Mouse (Mus musculus): Measurements from ENCODE around the gene Slc34a1. TPM values are rescaled to one million over a fixed set of nuclear protein-coding genes. Genes with fewer than 3 reads are reported as not detected.
"Not testable (repeated sequence)": the region's sequence is repeated elsewhere in the genome, so short reads cannot be mapped to it uniquely, and the experiment has no call there.

Slc34a1 gene
- polyA plus RNA-seq, 1 experiment from 2014 or later, result 0.22 TPM

- Histone ChIP-seq H3K4me1 (peaks cover 16% of the 10 kb centered on the region; the same call in 1 of the 2 replicates), H3K9me3 (no peaks in the 10 kb centered on the region), H3K27ac (no peak overlapping the region), H3K9ac (0 out of 2 replicates have a peak overlapping the region, but pooled peaks have one; percentile 21), H3K4me3 (no peak overlapping the region), H3K4me2 (replicated peaks) (peak overlapping the region; percentile 48), H3K27me3 (replicated peaks) (peaks cover 50% of the 10 kb centered on the region), H3K36me3 (no peaks in the 10 kb centered on the region)
- WGBS, result 16% methylated on average over 35 of the region's 35 CpGs
- peak; percentile 31; the same call in 1 of the 2 replicates for ATAC-seq (ENCODE audit: low FRiP score, low read depth)
Observed at GRCm38 (mm10) chr13:55420933-55421800, 23.2 kb downstream of the Slc34a1 start.

- Histone ChIP-seq H3K27me3 (replicated peaks) (peaks cover 14% of the 10 kb centered on the region), H3K4me3 (no peak within 1 kb of the TSS), H3K4me1 (no peaks in the 10 kb centered on the region), H3K4me2 (replicated peaks) (no peak within 1 kb of the TSS), H3K9me3 (no peaks in the 10 kb centered on the region), H3K36me3 (no peaks in the 10 kb centered on the region), H3K9ac (no peak within 1 kb of the TSS), H3K27ac (no peak within 1 kb of the TSS)
- ATAC-seq (ENCODE audit: low FRiP score, low read depth), result no peak
- 87% methylated on average over 10 of the region's 10 CpGs for WGBS
Observed at GRCm38 (mm10) chr13:55426613-55427012, 28.6 kb downstream of the Slc34a1 start, which contains the start of gene F12. Gene F12, minus strand, starts transcription at chr13:55426793.

GRCm38 (mm10) chr13:55429226-55429888 lies 31.4 kb downstream of the Slc34a1 start:
- Histone ChIP-seq H3K4me1 (no peaks in the 10 kb centered on the region), H3K9me3 (no peaks in the 10 kb centered on the region), H3K9ac (no peak overlapping the region), H3K36me3 (no peaks in the 10 kb centered on the region), H3K4me2 (replicated peaks) (no peak overlapping the region), H3K27me3 (replicated peaks) (0 out of 2 replicates have a peak, but pooled peaks cover 2% of the 10 kb centered on the region), H3K27ac (no peak overlapping the region), H3K4me3 (no peak overlapping the region)
- no peak for ATAC-seq (ENCODE audit: low FRiP score, low read depth)
- WGBS, result 76% methylated on average over 12 of the region's 12 CpGs

- whole genome bisulfite sequencing, result 84% methylated on average over 2 of the region's 2 CpGs
- H3K9me3 ChIP-seq, result no peaks in the 10 kb centered on the region
- H3K27me3 ChIP-seq (replicated peaks), result 0 out of 2 replicates have a peak, but pooled peaks cover 2% of the 10 kb centered on the region
- H3K27ac ChIP-seq, result no peak overlapping the region
- no peak overlapping the region for H3K4me3 ChIP-seq
- no peak overlapping the region for H3K9ac ChIP-seq
- H3K4me2 ChIP-seq (replicated peaks), result no peak overlapping the region
- H3K4me1 ChIP-seq, result no peaks in the 10 kb centered on the region
- ATAC-seq (ENCODE audit: low FRiP score, low read depth), result no peak
- H3K36me3 ChIP-seq, result no peaks in the 10 kb centered on the region
Observed at GRCm38 (mm10) chr13:55430566-55430965, 32.6 kb downstream of the Slc34a1 start.

GRCm38 (mm10) chr13:55431889-55432685 lies 34.1 kb downstream of the Slc34a1 start:
- H3K27ac ChIP-seq, result no peak overlapping the region
- no peak for ATAC-seq (ENCODE audit: low FRiP score, low read depth)
- 79% methylated on average over 10 of the region's 10 CpGs for WGBS

GRCm38 (mm10) chr13:55437111-55437629 lies 39.2 kb downstream of the Slc34a1 start:
- H3K4me3 ChIP-seq; H3K9ac ChIP-seq; H3K9me3 ChIP-seq; H3K4me2 ChIP-seq (replicated peaks); H3K4me1 ChIP-seq; H3K27me3 ChIP-seq (replicated peaks); H3K27ac ChIP-seq; H3K36me3 ChIP-seq; ATAC-seq (ENCODE audit: low FRiP score, low read depth): not testable (repeated sequence)
- 91% methylated on average over 15 of the region's 15 CpGs for WGBS

More at GRCm38 (mm10) chr13:55431889-55432685, 34.1 kb downstream of the Slc34a1 start:
- Histone ChIP-seq H3K4me1 (no peaks in the 10 kb centered on the region), H3K36me3 (no peaks in the 10 kb centered on the region), H3K9ac (no peak overlapping the region), H3K4me3 (no peak overlapping the region), H3K27me3 (replicated peaks) (0 out of 2 replicates have a peak, but pooled peaks cover 2% of the 10 kb centered on the region), H3K4me2 (replicated peaks) (no peak overlapping the region), H3K9me3 (no peaks in the 10 kb centered on the region)

GRCm38 (mm10) chr13:55443799-55444285 lies 45.9 kb downstream of the Slc34a1 start:
- ATAC-seq (ENCODE audit: low FRiP score, low read depth), result no peak
- H3K36me3 ChIP-seq, result no peaks in the 10 kb centered on the region
- peak overlapping the region; percentile 81 for H3K4me2 ChIP-seq (replicated peaks)
- H3K9me3 ChIP-seq, result no peaks in the 10 kb centered on the region
- peak overlapping the region; percentile 84 for H3K4me3 ChIP-seq
- no peaks in the 10 kb centered on the region for H3K27me3 ChIP-seq (replicated peaks)
- H3K27ac ChIP-seq, result peak overlapping the region; percentile 81; the same call in 1 of the 2 replicates
- peaks cover 29% of the 10 kb centered on the region for H3K4me1 ChIP-seq
- WGBS, result 44% methylated on average over 9 of the region's 9 CpGs
- peak overlapping the region; percentile 62; the same call in 1 of the 2 replicates for H3K9ac ChIP-seq

- H3K9ac ChIP-seq, result peak overlapping the region; percentile 62
- no peaks in the 10 kb centered on the region for H3K27me3 ChIP-seq (replicated peaks)
- H3K36me3 ChIP-seq, result peaks cover 3% of the 10 kb centered on the region; the same call in 1 of the 2 replicates
- H3K9me3 ChIP-seq, result no peaks in the 10 kb centered on the region
- peak overlapping the region; percentile 84 for H3K4me3 ChIP-seq
- H3K4me1 ChIP-seq, result peaks cover 29% of the 10 kb centered on the region
- peak; percentile 78 for ATAC-seq (ENCODE audit: low FRiP score, low read depth)
- 2% methylated on average over 33 of the region's 33 CpGs for WGBS
- H3K4me2 ChIP-seq (replicated peaks), result peak overlapping the region; percentile 81
- H3K27ac ChIP-seq, result peak overlapping the region; percentile 81
Observed at GRCm38 (mm10) chr13:55444286-55444936, 46.4 kb downstream of the Slc34a1 start.

GRCm38 (mm10) chr13:55444937-55445315 lies 46.9 kb downstream of the Slc34a1 start, which contains the start of gene Grk6:
Gene Grk6, plus strand, starts transcription at chr13:55445072.
- H3K27me3 ChIP-seq (replicated peaks), result no peaks in the 10 kb centered on the region
- under 1% methylated on average over 35 of the region's 35 CpGs for whole genome bisulfite sequencing
- H3K4me3 ChIP-seq, result peak within 1 kb of the TSS; percentile 84
- peak within 1 kb of the TSS; percentile 84 for H3K27ac ChIP-seq
- peaks cover 8% of the 10 kb centered on the region for H3K36me3 ChIP-seq
- H3K4me1 ChIP-seq, result peaks cover 29% of the 10 kb centered on the region
- peak within 1 kb of the TSS; percentile 81 for H3K4me2 ChIP-seq (replicated peaks)
- peak within 1 kb of the TSS; percentile 96 for H3K9ac ChIP-seq
- no peaks in the 10 kb centered on the region for H3K9me3 ChIP-seq
- ATAC-seq (ENCODE audit: low FRiP score, low read depth), result peak; percentile 95

GRCm38 (mm10) chr13:55445361-55446091 lies 47.5 kb downstream of the Slc34a1 start:
- H3K4me1 ChIP-seq, result peaks cover 29% of the 10 kb centered on the region
- H3K9ac ChIP-seq, result peak overlapping the region; percentile 96
- peak; percentile 45 for ATAC-seq (ENCODE audit: low FRiP score, low read depth)
- under 1% methylated on average over 65 of the region's 66 CpGs for WGBS
- peak overlapping the region; percentile 81 for H3K4me2 ChIP-seq (replicated peaks)
- H3K27me3 ChIP-seq (replicated peaks), result no peaks in the 10 kb centered on the region
- peak overlapping the region; percentile 84 for H3K27ac ChIP-seq
- peak overlapping the region; percentile 84 for H3K4me3 ChIP-seq
- peaks cover 14% of the 10 kb centered on the region for H3K36me3 ChIP-seq
- H3K9me3 ChIP-seq, result no peaks in the 10 kb centered on the region
